Mouse (Mus musculus) E14TG2a.4 (cell line): Measurements from ENCODE around the gene Tead4.

Experiments used
- CTCF ChIP-seq: conservative IDR thresholded peaks from 2 replicates; pipeline ENCODE4 v1.5.1; 2014; ENCODE audit warnings: low read length
- POU5F1 ChIP-seq: IDR thresholded peaks from 2 replicates; pipeline ENCODE4 v1.6.1; 2014; ENCODE audit warnings: low read length, borderline replicate concordance

GRCm38 (mm10) chr6:128203557-128203956, 97.1 kb downstream of the Tead4 start:
- no peak for TF ChIP-seq CTCF
- no peak for TF ChIP-seq POU5F1
